Mouse (Mus musculus) intestine, embryonic 14.5 days (tissue): Measurements from ENCODE around the gene Fut11. TPM values are rescaled to one million over a fixed set of nuclear protein-coding genes. Genes with fewer than 3 reads are reported as not detected.

Experiments
- ATAC-seq: fragments of 200-750 bp; cut with Nextera tagmentation; replicated peaks from 2 replicates; pipeline ENCODE4 v1.8.0; 2017; ENCODE audit warnings: low read depth, moderate number of reproducible peaks, moderate TSS enrichment, moderate library complexity; ENCODE audit not compliant: low FRiP score, low TSS enrichment
- DNase-seq: peaks from one replicate; pipeline ENCODE4 v3.0.0-alpha.2; 2018; ENCODE audit warnings: low spot score
- H3K27ac ChIP-seq: fragments of 300-500 bp; sonication (generic); 2 replicates; pipeline ENCODE4 v1.5.1; 2014; ENCODE audit warnings: low read depth, mild to moderate bottlenecking, control low read depth
- H3K27me3 ChIP-seq: fragments of 300-500 bp; sonication (generic); replicated peaks from 2 replicates; pipeline ENCODE4 v1.6.1; 2014; ENCODE audit warnings: low read length, control low read depth; ENCODE audit not compliant: control insufficient read depth, insufficient read depth
- H3K36me3 ChIP-seq: fragments of 300-500 bp; sonication (generic); 2 replicates; pipeline ENCODE4 v1.6.1; 2014; ENCODE audit warnings: low read length, control low read depth; ENCODE audit not compliant: control insufficient read depth, insufficient read depth
- H3K4me1 ChIP-seq: fragments of 300-500 bp; sonication (generic); replicated peaks from 2 replicates; pipeline ENCODE4 v1.6.1; 2014; ENCODE audit warnings: low read length, control low read depth, mixed read lengths; ENCODE audit not compliant: control insufficient read depth, insufficient read depth
- H3K4me2 ChIP-seq: fragments of 300-500 bp; sonication (generic); 2 replicates; pipeline ENCODE4 v1.6.1; 2014; ENCODE audit warnings: low read length
- H3K4me3 ChIP-seq: fragments of 300-500 bp; sonication (generic); 2 replicates; pipeline ENCODE4 v1.5.1; 2014; ENCODE audit warnings: low read depth, low read length, control low read depth, mixed read lengths
- H3K9ac ChIP-seq: fragments of 300-500 bp; sonication (generic); 2 replicates; pipeline ENCODE4 v1.6.1; 2014; ENCODE audit warnings: mild to moderate bottlenecking, low read length
- H3K9me3 ChIP-seq: fragments of 300-500 bp; sonication (generic); 2 replicates; pipeline ENCODE4 v1.6.1; 2016; ENCODE audit warnings: low read length, control low read depth; ENCODE audit not compliant: control insufficient read depth
- WGBS: fragments of 180-500 bp; shearing (Covaris S2); extraction: QIAGEN DNeasy Blood & Tissue Kit; methylation state at CpG from one replicate; pipeline ENCODE4 v1.1.7; 2014; 5-methylcytosine and 5-hydroxymethylcytosine counted together
- polyA plus RNA-seq: library from polyadenylated mRNA; unstranded; fragments of >200 nt; fragmentation: Nextera tagmentation; extraction: Ambion mirVana; gene quantifications from 2 replicates; pipeline ENCODE4 v1.2.1, GENCODE M21; 2014

Fut11 gene
- polyA plus RNA-seq, 1 experiment from 2014 or later: 19.6 TPM

GRCm38 (mm10) chr14:20667469-20667868, 27.3 kb upstream of the Fut11 start:
- H3K9me3 ChIP-seq: no peaks in the 10 kb centered on the region
- WGBS: 68% methylated on average over 1 of the region's 1 CpGs
- ATAC-seq (no peak), DNase-seq (no peak)
- H3K9ac ChIP-seq: no peak overlapping the region
- H3K4me3 ChIP-seq: no peak overlapping the region
- no peak overlapping the region for H3K4me2 ChIP-seq
- H3K36me3 ChIP-seq: no peaks in the 10 kb centered on the region
- peaks cover 2% of the 10 kb centered on the region; the same call in 1 of the 2 replicates for H3K4me1 ChIP-seq
- H3K27ac ChIP-seq: no peak overlapping the region
- no peaks in the 10 kb centered on the region for H3K27me3 ChIP-seq

DNA sequence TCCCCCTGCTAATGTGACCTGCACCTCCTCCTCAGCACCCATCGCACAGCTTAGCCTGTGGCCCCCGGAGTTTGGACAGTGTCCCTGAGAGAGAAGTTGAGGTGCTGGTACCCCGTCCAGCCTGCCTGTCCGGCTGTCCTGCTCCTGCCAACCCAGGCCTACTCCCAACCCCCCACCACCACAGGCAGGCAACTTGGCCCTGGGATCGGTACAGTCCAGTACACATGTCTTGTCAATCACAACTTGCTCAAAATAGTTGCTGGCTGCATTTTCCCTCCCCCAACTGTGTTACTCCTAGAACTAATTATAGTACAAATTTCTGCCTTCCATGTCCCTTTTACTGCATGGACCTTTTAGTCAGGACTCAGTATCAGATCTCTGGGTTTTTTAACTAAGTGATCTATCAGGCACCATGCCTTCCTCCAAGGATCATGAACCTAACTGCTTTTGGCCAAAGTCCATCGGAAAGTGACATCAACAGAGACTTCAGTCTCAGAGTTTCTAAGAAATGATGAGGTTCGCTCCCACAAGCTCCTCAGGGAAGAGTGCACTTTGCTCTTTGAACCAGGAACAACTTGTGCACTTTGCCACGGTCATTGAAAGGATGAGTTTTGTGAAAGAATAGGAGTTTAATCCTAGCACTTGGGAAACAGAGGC, 26.5 kb upstream of the Fut11 start, which contains the start of gene Synpo2l:
Synpo2l (minus strand) TSS at position 201 of the 657 bp plus-strand sequence.
- no peak within 1 kb of the TSS for H3K27ac ChIP-seq
- no peaks in the 10 kb centered on the region for H3K27me3 ChIP-seq
- 79% methylated on average over 8 of the region's 8 CpGs for WGBS
- H3K4me1 ChIP-seq: no peaks in the 10 kb centered on the region; the same call in 1 of the 2 replicates
- no peak within 1 kb of the TSS for H3K4me2 ChIP-seq
- H3K9me3 ChIP-seq: peaks cover 4% of the 10 kb centered on the region; the same call in 1 of the 2 replicates
- H3K9ac ChIP-seq: no peak within 1 kb of the TSS
- H3K36me3 ChIP-seq: no peaks in the 10 kb centered on the region
- ATAC-seq (no peak), DNase-seq (no peak)
- no peak within 1 kb of the TSS for H3K4me3 ChIP-seq

- ATAC-seq (no peak), DNase-seq (peak; percentile 66)
- H3K36me3 ChIP-seq: peaks cover 23% of the 10 kb centered on the region
- no peaks in the 10 kb centered on the region for H3K27me3 ChIP-seq
- peaks cover 5% of the 10 kb centered on the region for H3K4me1 ChIP-seq
- H3K27ac ChIP-seq: no peak overlapping the region; the same call in 1 of the 2 replicates
- 0 out of 2 replicates have a peak overlapping the region, but pooled peaks have one; percentile 94 for H3K4me3 ChIP-seq
- peaks cover 4% of the 10 kb centered on the region; the same call in 1 of the 2 replicates for H3K9me3 ChIP-seq
- H3K9ac ChIP-seq: no peak overlapping the region
- WGBS: 95% methylated on average over 2 of the region's 2 CpGs
- peak overlapping the region; percentile 93; the same call in 1 of the 2 replicates for H3K4me2 ChIP-seq
These were observed 21.8 kb upstream of the Fut11 start for GRCm38 (mm10) chr14:20672990-20673389.

GRCm38 (mm10) chr14:20673735-20674063, 21.1 kb upstream of the Fut11 start:
- H3K36me3 ChIP-seq: peaks cover 30% of the 10 kb centered on the region
- ATAC-seq (peak; percentile 70; the same call in 1 of the 2 replicates), DNase-seq (peak; percentile 64)
- peak overlapping the region; percentile 93 for H3K27ac ChIP-seq
- 6% methylated on average over 13 of the region's 13 CpGs for WGBS
- H3K4me1 ChIP-seq: peaks cover 5% of the 10 kb centered on the region
- H3K9ac ChIP-seq: peak overlapping the region; percentile 90
- peaks cover 4% of the 10 kb centered on the region; the same call in 1 of the 2 replicates for H3K9me3 ChIP-seq
- no peaks in the 10 kb centered on the region for H3K27me3 ChIP-seq
- peak overlapping the region; percentile 93 for H3K4me2 ChIP-seq
- H3K4me3 ChIP-seq: peak overlapping the region; percentile 94

- Histone ChIP-seq H3K36me3 (peaks cover 36% of the 10 kb centered on the region), H3K4me3 (peak within 1 kb of the TSS; percentile 94), H3K27me3 (no peaks in the 10 kb centered on the region), H3K4me1 (peaks cover 5% of the 10 kb centered on the region), H3K9me3 (peaks cover 4% of the 10 kb centered on the region; the same call in 1 of the 2 replicates), H3K4me2 (peak within 1 kb of the TSS; percentile 93), H3K9ac (peak within 1 kb of the TSS; percentile 90), H3K27ac (peak within 1 kb of the TSS; percentile 93)
- DNase-seq (peak; percentile 100), ATAC-seq (peak; percentile 97)
- WGBS: under 1% methylated on average over 43 of the region's 43 CpGs
These were observed 20.5 kb upstream of the Fut11 start, which contains the start of gene Sec24c for GRCm38 (mm10) chr14:20674064-20674833. TSS of gene Sec24c (plus strand) at chr14:20674308.

- ATAC-seq: no peak
- Histone ChIP-seq H3K27me3 (no peaks in the 10 kb centered on the region), H3K4me2 (no peak overlapping the region), H3K36me3 (peaks cover 73% of the 10 kb centered on the region), H3K9ac (no peak overlapping the region), H3K4me1 (peaks cover 5% of the 10 kb centered on the region), H3K4me3 (no peak overlapping the region), H3K27ac (no peak overlapping the region), H3K9me3 (peaks cover 3% of the 10 kb centered on the region; the same call in 1 of the 2 replicates)
- WGBS: 90% methylated on average over 4 of the region's 4 CpGs
- DNase-seq: no peak
These were observed 16.9 kb upstream of the Fut11 start for GRCm38 (mm10) chr14:20677906-20678305.

GRCm38 (mm10) chr14:20681742-20682141, 13.0 kb upstream of the Fut11 start:
- ATAC-seq: no peak
- WGBS: 89% methylated on average over 2 of the region's 2 CpGs

DNA sequence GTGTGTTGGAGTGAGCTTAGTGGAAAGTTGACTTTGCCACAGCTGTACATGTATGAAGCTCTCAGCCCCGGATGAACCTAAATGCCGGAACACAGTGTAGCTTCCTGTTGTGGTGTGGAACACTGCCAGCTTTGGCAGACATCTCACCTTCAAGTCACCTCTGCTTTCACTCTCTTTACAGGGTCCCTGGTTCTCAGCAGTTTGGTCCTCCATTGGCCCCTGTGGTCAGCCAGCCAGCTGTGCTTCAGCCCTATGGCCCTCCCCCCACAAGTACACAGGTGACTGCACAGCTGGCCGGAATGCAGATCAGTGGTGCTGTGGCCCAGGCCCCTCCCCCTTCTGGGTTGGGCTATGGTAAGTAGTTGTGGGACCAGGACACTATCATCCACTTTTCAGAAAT, 12.3 kb upstream of the Fut11 start:
- ATAC-seq: no peak
- no peak overlapping the region for H3K4me3 ChIP-seq
- no peak overlapping the region for H3K9ac ChIP-seq
- H3K4me1 ChIP-seq: no peaks in the 10 kb centered on the region
- H3K36me3 ChIP-seq: peaks cover 100% of the 10 kb centered on the region
- WGBS: 78% methylated on average over 3 of the region's 3 CpGs
- no peaks in the 10 kb centered on the region for H3K9me3 ChIP-seq
- no peaks in the 10 kb centered on the region for H3K27me3 ChIP-seq
- no peak overlapping the region for H3K4me2 ChIP-seq
- no peak for DNase-seq
- no peak overlapping the region for H3K27ac ChIP-seq

More at GRCm38 (mm10) chr14:20681742-20682141, 13.0 kb upstream of the Fut11 start:
- Histone ChIP-seq H3K27me3 (no peaks in the 10 kb centered on the region), H3K9ac (no peak overlapping the region), H3K9me3 (no peaks in the 10 kb centered on the region), H3K4me1 (no peaks in the 10 kb centered on the region), H3K27ac (no peak overlapping the region), H3K36me3 (peaks cover 100% of the 10 kb centered on the region), H3K4me3 (no peak overlapping the region), H3K4me2 (no peak overlapping the region)
- no peak for DNase-seq
